Mouse (Mus musculus) layer of hippocampus, adult 9-11 months (tissue): ENCODE results near the gene Pde6c.

Source experiments
- DNase-seq: peaks from one replicate; pipeline ENCODE4 v3.0.0; 2022

Gene Pde6c

DNA sequence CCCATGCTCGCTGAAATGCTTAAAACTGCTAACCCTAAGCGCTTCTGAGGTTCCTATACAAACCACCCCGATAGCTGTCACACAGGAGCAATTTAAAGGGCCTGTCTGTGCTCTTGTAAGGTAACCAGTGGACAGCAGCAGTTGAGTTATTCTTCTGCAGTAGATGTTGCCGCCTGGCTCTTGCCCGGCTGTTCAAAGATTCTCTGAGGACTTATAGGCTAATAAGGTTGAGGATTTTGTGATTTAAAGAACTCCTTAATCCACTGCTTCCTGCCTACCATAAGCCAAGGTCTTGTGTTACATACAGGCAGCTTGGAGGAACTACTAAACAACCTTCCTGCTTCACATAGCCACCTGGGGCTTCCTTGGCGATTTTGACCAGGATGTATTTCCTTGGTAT is at the start of gene Pde6c:
Gene Pde6c, plus strand, starts transcription at position 301 of the 400 bp plus-strand sequence.
- no peak for DNase-seq

DNA sequence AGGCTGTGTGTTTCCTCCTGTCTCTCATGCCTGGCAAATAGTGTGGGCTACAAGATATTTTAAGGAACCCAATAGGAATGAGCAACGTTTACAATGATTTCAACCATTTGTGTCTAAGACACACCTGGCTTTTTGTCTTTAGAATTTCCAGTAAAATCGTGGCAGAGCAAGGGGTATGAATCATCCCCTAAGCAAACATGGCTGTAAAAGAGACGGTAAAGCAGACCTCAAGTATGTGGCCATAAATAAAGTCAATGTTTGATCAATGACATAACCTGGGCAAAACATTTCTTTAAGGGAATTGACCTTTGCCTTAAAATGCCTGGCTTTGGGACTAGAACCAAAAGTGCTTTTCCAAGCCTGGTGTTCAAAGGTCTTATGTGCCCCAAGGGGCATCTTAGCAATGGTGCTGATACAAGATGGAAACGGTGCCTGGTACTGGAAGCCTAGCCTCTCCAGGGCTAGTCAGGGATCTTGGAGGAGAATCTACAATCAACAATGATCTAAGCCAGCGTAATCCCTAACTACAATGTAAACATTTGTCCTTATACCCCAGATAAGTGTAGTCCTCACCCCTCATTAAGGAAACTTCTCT is 49.6 kb upstream of the Pde6c start:
- DNase-seq: no peak

DNA sequence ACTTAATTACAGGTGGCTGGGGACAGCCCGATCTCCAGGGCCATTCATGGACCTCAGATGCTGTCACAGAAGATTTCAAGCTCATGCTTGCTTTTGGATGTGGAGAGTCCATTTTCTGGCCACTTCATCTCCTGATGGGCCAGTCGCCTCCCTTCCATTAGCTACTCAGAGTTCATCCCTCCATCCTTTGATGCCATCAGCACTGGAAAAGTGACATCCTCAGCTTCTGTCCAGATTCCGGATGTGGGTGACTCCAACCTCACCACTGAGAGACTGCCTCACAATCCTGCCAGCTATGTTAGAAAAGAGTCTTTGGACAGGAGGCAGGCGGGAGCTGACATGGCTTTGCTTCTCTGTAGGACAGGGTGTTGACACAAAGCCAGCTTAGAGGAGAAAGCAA is 46.7 kb upstream of the Pde6c start:
- no peak for DNase-seq

DNA sequence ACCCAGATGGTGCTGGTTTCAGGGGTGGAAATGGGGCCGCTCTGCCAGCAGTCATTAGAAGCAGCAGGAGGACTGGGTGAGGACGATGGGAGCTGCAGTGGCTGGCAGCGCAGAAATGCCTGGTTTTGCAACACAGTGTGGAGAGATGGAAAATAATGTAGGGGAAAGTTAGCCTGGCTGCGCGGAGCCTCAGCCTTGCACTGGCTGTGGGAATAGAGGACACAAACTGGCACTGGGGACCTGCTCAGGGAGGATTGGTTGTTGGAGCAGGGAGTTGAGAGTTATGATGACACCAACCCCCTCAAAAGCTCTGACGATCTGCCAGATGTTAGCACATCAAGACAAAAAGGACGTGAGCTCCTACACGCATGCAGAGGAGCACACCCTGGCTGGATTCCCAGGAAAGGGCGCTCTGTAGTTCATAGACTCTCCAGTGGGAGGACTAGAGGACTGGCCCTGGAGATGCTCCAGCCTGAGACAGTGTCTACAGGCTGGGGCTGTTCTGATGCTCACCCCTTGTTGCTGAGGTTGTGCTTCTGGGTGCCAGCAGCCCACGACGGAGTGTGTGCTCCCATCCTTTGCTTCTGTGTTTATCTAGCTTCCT is 45.5 kb upstream of the Pde6c start:
- peak; percentile 9 for DNase-seq

DNA sequence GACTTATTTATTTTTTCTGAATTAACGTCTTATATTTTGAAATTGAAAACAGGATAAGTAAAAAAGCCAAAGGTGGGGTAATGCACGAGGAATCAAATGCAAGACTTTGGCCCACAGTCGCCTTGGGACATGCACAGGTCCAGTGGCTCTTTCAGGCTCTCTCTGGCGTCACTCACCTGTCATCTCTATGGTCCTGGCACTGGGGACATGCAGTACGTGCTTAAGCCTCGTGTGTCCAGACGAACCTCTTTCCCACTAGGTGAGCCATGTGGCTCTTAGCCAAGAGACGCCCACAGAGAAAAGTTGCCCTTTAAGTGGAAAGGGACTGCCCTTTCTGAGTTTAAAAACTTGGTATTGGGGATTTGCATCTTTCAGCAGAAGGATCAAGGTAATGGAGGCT is 43.2 kb upstream of the Pde6c start:
- DNase-seq: no peak

DNA sequence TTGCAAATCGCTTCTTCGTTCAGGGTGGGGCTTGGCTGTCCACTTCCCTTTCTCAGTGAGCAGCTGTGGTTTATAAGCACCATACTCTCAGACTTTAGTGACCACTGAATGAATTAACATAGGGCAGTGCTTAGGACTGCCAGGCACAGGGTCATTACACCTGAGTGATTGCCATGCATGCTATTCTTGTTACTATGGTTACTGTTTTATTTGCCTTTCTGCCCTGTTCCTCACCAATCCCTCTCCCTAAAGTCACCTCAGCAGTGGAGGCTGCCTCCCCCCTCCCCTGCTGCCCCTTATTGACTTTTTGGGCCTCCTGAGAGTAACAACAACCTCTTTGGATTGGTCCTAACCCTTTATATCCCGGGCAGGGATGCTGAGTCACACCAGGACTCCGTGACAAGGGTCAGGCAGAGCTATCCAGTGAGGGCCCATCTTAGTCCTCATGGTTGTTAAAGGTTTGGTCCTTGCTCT is 41.0 kb upstream of the Pde6c start:
- DNase-seq: no peak

DNA sequence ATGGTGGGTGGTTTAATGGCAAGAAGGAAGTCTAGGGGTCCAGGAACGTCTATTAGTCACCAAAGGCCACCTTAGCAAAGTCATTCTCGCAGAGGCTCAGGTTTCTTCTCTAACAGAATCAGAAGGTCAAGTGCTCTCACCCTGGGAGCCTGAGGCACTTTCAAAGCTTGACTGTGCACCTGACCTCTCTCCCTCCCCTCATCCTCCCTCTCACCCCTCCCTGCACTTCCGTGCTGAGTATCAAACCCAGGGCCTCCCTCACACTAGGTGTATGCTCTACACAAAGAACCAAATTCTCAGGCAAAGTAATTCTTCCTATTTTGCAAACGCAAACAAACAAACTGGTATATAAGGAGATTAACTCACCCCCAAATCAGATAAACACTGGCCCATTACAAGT is 36.4 kb upstream of the Pde6c start:
- no peak for DNase-seq

DNA sequence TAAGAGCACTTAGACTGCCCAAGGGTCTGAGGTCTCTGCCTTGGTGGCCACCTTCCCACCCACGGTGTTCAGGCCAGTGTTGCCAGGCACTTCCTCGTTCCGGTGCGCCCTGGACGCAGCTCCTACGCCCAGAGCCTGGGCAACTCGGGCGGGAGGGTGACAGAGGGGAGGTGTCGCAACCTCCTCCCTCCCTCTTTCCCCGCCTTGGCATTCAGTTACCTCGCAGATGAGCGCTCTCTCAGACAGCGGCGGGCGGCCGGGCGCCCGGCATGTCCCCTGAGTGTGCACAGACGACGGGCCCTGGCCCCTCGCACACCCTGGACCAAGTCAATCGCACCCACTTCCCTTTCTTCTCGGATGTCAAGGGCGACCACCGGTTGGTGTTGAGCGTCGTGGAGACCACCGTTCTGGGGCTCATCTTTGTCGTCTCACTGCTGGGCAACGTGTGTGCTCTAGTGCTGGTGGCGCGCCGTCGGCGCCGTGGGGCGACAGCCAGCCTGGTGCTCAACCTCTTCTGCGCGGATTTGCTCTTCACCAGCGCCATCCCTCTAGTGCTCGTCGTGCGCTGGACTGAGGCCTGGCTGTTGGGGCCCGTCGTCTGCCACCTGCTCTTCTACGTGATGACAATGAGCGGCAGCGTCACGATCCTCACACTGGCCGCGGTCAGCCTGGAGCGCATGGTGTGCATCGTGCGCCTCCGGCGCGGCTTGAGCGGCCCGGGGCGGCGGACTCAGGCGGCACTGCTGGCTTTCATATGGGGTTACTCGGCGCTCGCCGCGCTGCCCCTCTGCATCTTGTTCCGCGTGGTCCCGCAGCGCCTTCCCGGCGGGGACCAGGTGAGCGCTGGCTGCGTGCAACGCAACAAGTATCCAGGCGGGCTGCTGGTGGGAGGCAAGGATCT is 35.5 kb upstream of the Pde6c start, which contains the start of gene Ffar4:
Gene Ffar4, plus strand, starts transcription at position 214 of the 901 bp plus-strand sequence.
- DNase-seq: no peak

DNA sequence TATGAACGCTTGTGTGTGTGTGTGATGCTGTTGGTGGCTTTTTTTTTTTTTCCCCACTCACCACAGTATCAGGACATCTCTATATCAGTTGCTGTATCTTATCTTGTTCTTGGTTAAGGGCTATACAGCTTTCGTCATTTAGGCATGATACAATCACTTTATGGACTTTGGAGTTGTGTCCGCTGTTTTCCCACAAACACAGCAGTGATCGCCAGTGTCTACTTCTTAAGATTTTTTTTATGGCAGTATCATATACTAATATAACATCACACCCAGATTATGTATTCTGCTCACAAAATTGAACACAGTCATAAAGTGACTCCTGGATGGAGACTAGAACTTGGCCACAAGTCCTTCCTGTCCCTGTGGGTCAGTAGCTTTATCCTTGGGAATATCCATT is 24.7 kb upstream of the Pde6c start:
- DNase-seq: no peak

DNA sequence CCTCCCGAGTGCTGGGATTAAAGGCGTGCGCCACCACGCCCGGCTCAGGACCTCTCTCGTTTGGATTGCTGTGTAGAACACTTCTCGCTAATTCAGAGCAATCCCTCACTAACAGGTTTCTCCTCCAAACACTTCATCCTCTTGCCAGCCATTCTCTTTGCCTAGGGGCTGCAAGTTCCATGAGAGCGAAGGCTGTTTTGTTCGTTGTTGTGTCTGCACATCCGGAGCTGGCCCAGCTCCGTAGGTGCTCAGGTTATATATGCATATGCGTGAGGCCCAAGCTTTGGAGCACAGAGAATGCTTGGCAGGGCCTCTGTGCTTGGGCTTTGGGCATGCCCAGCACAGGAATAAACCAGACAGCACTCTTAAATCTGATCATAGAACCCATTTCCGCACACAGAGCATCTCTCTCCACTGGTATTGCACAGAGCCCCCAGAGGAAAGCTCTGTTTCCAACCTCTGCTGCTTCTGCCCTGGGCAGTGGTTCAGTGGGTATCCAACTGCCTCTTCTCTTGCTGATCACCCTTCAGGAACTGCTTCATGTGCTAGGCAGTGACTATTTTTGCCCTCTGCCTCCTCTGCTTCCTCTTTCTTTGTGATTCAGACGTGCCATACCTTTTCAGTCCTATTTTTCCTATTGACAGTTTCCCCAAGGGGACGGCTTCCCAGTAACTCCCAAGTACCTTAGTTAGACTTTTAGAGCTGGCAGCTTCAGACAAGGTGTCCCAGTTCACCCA is 22.9 kb upstream of the Pde6c start:
- no peak for DNase-seq

DNA sequence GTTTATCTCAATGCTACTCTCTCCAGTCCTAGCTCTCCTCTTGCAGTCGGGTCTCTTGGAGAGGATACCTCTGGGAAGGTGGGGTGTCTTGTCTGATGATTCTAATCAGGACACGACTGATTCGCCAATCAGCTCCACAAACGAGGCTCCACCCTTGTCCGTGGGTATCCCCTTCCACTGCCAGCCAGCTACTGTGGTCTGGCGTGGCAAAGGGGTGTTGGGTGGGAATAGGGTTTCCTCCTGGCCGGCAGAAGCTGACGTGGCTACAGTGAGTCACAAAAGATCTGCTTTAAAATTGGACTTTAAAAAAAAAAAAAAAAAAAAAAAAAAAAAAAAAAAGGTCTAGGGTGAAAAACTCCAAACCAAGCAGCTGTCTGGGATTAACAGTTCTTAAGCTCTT is 21.5 kb upstream of the Pde6c start:
- no peak for DNase-seq

DNA sequence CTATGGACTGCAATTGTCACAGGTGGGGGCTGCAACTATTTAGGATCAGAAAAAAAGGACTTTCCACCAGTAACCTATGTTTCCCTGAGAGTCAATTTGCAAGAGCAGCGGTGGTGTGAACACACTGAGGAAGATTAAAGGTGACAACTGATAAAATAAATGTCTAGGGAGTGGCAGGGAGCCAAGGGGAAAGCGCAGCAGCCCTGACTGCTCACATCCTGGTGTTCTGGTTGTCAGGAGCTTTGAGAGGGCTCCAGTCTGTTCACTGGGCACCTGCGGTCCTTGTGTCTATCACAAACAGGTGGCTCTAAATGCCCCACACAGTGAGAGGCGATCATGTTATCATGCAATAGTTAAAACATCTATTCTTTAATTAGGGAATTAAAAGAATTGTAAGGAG is 20.0 kb upstream of the Pde6c start:
- DNase-seq: no peak

DNA sequence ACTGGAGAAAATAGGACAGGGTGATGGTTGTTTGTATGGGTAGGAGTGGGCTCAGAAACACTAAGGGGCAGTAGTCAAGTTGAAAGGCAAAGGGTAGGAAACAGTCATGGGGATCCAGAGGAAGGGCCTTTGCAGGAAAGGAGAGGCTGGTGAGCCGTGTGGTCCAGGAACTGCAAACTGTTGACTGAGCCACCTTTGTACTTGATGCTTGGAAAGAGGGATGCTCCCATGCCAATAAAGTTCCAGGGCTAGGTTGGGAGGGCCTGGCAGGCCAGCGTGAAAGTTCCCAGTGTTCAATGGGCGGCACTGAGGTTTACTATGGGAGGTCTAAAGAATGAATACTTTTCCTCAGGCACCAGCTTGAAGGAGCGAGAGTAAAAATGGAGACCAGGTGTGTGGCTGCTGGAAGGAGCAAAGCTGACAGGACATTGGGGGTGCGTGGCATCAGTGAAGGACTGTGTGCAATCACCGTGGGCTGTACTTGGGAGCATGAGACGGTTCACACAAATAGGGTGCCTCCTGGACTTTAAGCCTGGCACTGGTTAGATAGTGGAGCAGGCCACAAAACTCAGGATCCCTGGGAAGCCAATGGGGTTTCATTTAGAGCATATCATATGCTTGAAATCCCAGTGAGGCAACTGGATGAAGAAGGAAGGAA is 17.6 kb upstream of the Pde6c start:
- no peak for DNase-seq

DNA sequence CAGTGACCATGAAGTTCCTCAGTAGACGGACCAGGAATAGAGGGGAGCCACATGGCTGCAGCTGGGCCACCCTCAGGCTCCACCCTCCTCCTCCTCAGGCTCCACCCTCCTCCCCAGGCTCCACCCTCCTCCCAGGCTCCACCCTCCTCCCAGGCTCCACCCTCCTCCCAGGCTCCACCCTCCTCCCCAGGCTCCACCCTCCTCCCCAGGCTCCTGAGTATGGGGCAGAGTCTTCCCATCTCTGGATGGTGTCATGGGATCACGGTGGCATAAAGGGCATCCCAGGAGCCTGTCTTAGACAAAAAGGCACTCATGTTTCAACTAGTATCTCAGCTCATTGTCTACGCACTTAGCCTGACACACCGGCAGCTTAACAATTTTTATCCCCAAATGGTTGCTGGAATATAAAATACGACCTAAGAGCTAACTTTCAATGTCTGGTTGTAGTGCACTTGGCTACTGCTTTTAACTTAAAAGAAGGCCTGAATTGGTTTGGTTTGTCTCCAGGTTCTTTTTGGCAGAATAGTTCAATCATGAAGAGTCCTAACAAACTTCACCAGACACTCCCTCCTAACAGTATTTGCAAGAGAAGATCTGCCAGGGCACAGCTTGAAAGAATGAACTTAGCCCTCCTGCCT is 12.3 kb upstream of the Pde6c start:
- no peak for DNase-seq

DNA sequence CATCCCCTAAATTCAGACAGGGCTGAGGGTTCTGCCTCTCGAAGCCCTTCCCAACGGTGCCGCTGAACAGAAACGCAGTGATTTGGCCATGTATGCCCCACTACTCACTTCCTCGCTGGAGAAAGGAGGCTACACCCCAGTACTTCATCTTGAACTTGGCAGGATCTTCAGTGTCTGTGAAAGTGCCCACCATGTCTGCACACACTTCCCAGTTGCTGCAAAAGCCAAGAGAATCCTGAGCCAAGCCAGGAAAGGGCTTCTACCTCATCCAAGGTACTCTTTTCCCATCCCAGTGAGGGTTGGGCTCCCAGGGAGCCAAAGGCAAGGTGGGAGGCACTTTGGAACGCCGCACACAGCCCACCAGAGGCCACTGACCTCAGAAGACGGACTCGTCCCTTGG is 8.7 kb upstream of the Pde6c start:
- DNase-seq: no peak

DNA sequence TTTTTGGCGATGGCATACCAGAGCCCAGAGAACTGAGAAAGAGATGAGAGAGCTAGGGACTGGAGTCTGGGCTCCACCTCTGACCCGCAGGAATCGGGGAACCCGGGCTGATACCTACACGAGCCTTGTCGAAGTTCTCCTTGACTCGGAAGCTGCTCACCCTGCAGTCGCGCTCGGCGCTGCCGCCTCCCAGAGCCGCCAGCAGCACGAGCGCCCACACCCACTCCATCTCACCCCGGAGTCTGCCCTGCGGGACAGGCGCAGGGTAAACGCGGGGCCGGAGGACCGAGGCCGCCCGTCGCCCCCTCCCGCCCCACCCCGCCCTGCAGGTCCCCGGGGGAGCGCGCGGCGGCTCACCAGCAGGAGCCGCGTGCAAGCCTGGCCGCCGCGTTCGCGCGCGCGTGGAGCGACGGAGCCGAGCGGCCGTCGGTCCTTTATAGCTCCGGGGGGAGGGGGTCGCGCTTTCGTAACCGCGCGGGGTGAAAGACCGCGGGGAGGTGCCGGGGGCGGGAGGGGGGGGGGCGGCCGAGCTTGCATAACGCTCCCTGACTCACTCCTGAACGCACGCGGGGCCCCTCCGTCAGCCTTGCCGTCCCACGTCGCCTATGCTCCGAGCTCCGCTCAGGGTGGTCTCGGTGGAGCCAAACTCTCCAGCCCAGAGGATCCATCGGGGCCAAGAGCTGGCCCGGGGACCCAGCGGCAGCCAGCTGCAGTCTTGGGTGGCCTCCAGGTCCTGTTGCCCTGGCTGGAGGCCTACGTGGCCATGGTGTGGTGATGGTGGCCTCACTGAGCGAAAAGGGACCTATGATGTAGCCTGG is 8.0 kb upstream of the Pde6c start:
- DNase-seq: no peak

DNA sequence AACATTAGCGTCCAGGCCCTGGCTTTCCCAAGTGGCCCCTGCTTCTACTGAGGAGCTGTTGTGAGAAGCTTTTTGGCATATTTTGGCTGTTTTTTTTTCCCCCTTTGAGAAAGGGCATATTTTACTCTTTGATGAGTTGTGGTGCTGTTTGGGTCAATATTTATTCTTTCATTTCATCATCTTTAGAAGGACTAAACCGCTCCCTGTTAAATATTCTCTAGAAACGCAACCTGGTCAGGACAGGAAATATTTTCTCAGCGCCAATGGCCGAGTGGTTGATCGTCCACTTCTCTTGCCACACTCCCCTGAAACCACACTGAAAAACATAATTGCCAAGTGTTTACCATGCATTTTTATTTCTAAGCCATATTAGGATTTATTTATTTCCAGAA is 7.4 kb upstream of the Pde6c start, which contains the start of gene Rbp4:
Gene Rbp4, minus strand, starts transcription at position 63 of the 392 bp plus-strand sequence.
- no peak for DNase-seq

DNA sequence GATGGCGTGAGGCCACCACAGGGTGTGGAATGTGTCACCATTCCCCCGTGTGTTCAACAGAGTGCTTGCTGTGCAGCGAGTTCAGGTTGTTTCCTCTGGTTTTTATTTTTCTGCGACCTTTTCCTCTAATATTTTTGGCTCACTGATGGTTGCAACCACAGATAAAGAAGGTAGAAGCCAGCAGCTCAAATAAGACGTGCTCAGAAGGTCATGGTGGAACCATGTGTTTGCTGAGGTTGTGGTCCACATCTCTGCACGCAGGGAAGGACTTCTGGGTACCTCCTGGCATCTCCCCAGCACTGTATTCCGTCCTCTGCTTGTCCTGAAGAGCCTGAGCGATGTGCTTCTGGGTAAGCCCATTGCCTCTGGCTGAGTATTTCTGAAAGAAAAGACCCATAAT is 5.9 kb upstream of the Pde6c start:
- DNase-seq: no peak

DNA sequence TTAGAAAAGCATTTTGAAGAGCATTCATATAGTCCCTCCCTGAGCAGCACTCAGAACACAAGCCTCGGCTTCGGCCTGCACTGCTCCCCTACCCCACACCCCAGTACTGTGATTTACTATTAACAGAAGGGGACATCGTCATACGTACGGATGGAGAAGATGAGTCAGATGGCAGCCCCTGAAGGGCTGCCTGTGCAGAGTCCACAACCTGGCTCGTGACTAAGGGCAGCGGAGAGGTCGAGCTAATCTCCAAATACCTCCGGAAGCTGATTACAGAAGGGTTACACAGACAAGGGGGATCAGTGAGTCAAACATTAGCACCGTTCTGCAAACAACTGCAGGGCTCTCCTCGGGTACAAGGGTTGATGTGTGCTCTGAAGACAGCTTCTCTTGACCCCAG is 1.4 kb downstream of the Pde6c start:
- no peak for DNase-seq

DNA sequence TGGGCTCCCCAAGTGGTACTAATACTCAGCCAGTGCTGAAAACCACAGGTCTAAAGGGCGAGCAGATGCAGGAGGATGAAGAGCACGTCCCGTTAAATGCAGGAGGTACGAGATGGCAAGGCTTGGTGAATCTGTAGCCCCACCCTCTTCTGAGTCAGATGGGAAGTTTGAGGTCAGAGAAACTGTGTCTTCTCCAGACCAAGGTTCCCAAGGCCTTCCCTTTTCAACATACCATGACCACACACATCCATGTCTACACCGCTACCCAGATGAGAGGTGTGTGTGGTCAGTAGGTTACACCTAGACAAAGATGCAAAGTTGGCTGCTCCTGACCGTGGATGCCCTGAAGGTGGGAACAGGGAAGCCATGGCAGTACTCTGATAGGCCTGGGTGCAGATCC is 2.2 kb downstream of the Pde6c start:
- no peak for DNase-seq
